Mouse (Mus musculus) testis, adult 2 months (tissue): ENCODE data around the gene Scgb1c1. TPM values are rescaled to one million over a fixed set of nuclear protein-coding genes. Genes with fewer than 3 reads are reported as not detected.

Experiments used
- H3K27ac ChIP-seq: fragments of 200-500 bp; 2 replicates; pipeline ENCODE4 v1.5.1; 2012; ENCODE audit warnings: low read depth, low read length; ENCODE audit not compliant: control insufficient read depth, insufficient read depth
- H3K27me3 ChIP-seq: fragments of 200-500 bp; 2 replicates; pipeline ENCODE4 v1.6.1; 2012; ENCODE audit warnings: mild to moderate bottlenecking, low read length, moderate library complexity; ENCODE audit not compliant: control insufficient read depth, insufficient read depth
- H3K36me3 ChIP-seq: fragments of 200-500 bp; 2 replicates; pipeline ENCODE4 v1.6.1; 2012; ENCODE audit warnings: mild to moderate bottlenecking, low read length; ENCODE audit not compliant: control insufficient read depth, insufficient read depth
- H3K4me1 ChIP-seq: fragments of 200-500 bp; 2 replicates; pipeline ENCODE4 v1.6.1; 2012; ENCODE audit warnings: low read length; ENCODE audit not compliant: control insufficient read depth, insufficient read depth
- H3K4me3 ChIP-seq: fragments of 200-500 bp; 2 replicates; pipeline ENCODE4 v1.5.1; 2012; ENCODE audit warnings: low read depth, mild to moderate bottlenecking, low read length, moderate library complexity, mixed read lengths; ENCODE audit not compliant: control insufficient read depth
- CTCF ChIP-seq: fragments of 200-500 bp; IDR thresholded peaks from 2 replicates; pipeline ENCODE4 v1.5.1; 2012; ENCODE audit warnings: low read depth, mild to moderate bottlenecking, inconsistent platforms, low read length, moderate library complexity; ENCODE audit not compliant: control insufficient read depth, insufficient read depth, insufficient replicate concordance
- POLR2A ChIP-seq: fragments of 200-500 bp; IDR thresholded peaks from 2 replicates; pipeline ENCODE4 v1.6.1; 2012; ENCODE audit warnings: low read depth, mild to moderate bottlenecking, inconsistent platforms, low read length, moderate library complexity; ENCODE audit not compliant: control insufficient read depth
- polyA plus RNA-seq: library from polyadenylated mRNA; depleted of rRNA; stranded (reverse); fragments of >200 nt; gene quantifications from 2 replicates; pipeline ENCODE4 v1.2.3, GENCODE M21; 2012; rRNA removed

Scgb1c1 gene
- not detected in 2 replicates for polyA plus RNA-seq

DNA sequence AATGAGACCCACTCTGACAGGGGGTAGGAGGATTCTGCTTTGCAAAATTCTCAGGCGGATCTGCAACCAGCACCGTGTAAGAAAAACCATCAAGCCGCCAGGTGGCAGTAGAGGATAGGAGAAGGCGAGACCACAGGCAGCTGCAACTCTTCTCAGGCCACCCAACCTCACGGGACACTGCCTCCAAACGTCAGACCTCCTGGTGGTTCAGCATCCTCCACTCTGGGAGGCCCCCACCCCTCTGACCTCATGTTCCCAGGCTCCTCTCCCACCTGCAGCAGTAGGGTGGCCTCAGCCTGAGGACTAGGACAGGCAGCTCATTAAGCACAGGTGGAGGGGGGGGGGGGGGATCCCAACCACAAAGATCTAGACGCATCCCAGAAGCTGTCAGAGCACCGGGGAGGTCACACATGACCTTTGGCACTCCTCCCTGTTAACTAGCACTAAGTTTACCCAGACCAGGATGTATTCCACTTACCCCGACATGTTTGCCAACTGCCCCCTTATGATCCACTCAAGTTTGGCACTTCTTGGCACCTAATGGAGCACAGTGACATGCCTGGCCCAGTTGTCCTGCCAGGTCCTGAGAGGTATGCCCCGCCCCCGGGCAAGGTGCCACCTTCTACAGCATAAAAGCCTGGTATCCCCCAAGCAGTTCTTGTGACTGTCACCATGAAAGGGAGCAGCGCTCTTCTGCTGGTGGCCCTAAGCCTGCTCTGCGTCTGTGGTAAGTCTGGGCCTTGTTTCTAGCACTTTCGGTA is at the start of gene Scgb1c1:
Gene Scgb1c1, plus strand, starts transcription at position 643 of the 761 bp plus-strand sequence.
- H3K4me3 ChIP-seq, result peak within 1 kb of the TSS; percentile 74
- H3K27me3 ChIP-seq, result no peaks in the 10 kb centered on the region
- H3K27ac ChIP-seq, result no peak within 1 kb of the TSS
- TF ChIP-seq POLR2A (no peak), CTCF (peak; percentile 68; the same call in 1 of the 2 replicates)
- peaks cover 3% of the 10 kb centered on the region; the same call in 1 of the 2 replicates for H3K4me1 ChIP-seq
- no peaks in the 10 kb centered on the region for H3K36me3 ChIP-seq

- TF ChIP-seq POLR2A (no peak), CTCF (no peak)
- Histone ChIP-seq H3K4me3 (no peak overlapping the region), H3K27ac (no peak overlapping the region), H3K4me1 (peaks cover 3% of the 10 kb centered on the region; the same call in 1 of the 2 replicates), H3K27me3 (no peaks in the 10 kb centered on the region), H3K36me3 (no peaks in the 10 kb centered on the region)
Measured at GRCm38 (mm10) chr7:140797619-140798018, 47.7 kb upstream of the Scgb1c1 start.

- TF ChIP-seq CTCF, result no peak
- no peak for TF ChIP-seq POLR2A
Measured at GRCm38 (mm10) chr7:140798212-140798611, 47.1 kb upstream of the Scgb1c1 start.

DNA sequence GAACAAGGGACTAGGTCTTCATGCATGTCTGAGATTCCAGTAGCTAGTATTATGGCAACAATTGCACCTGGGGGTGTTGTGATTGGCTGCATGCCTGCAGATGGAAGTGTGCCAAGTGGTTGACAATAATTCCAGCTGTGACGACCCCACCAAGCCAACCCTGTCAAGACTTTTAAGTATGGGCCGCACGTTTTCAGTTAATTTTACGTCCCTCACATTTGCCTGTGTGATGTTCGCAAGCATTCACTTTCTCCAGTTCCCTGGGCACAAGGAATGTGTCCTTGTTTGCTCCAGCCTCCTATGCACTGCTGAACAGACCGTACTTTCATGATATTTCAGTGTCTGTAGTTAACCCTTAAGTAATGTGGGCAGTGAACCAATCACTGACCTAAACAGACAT is 42.7 kb upstream of the Scgb1c1 start:
- Histone ChIP-seq H3K4me1 (peaks cover 3% of the 10 kb centered on the region; the same call in 1 of the 2 replicates), H3K27ac (no peak overlapping the region), H3K36me3 (no peaks in the 10 kb centered on the region), H3K4me3 (no peak overlapping the region), H3K27me3 (no peaks in the 10 kb centered on the region)
- TF ChIP-seq POLR2A (no peak), CTCF (no peak)

More at GRCm38 (mm10) chr7:140798212-140798611, 47.1 kb upstream of the Scgb1c1 start:
- no peaks in the 10 kb centered on the region for H3K36me3 ChIP-seq
- H3K4me3 ChIP-seq, result no peak overlapping the region
- peaks cover 3% of the 10 kb centered on the region; the same call in 1 of the 2 replicates for H3K4me1 ChIP-seq
- H3K27me3 ChIP-seq, result no peaks in the 10 kb centered on the region
- no peak overlapping the region for H3K27ac ChIP-seq

GRCm38 (mm10) chr7:140805704-140806103 is 39.6 kb upstream of the Scgb1c1 start:
- H3K4me3 ChIP-seq, result no peak overlapping the region
- H3K27ac ChIP-seq, result no peak overlapping the region
- TF ChIP-seq POLR2A, result no peak
- TF ChIP-seq CTCF, result peak; percentile 56; the same call in 1 of the 2 replicates
- H3K4me1 ChIP-seq, result no peaks in the 10 kb centered on the region
- H3K27me3 ChIP-seq, result no peaks in the 10 kb centered on the region
- H3K36me3 ChIP-seq, result no peaks in the 10 kb centered on the region

DNA sequence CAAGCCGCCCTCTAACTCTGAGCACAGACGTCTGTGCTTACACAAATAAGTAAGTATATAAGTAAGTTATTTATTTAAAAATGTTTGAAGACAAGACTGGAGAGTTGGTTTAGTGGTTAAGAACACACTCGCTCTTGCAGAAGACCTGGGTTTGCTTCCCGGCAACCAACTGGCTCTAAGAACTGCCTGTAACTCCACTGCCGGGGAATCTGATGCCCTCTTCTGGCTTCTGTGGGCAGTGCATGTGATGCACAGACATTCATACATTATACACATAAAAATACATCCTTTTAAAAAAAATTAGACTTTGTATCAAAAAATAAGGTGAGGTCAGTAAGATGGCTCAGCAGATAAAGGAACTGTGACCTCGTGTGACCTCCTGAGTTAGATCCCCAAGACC is 34.9 kb upstream of the Scgb1c1 start:
- Histone ChIP-seq H3K4me3 (no peak overlapping the region), H3K4me1 (no peaks in the 10 kb centered on the region), H3K27ac (no peak overlapping the region)

GRCm38 (mm10) chr7:140811714-140812113 is 33.6 kb upstream of the Scgb1c1 start:
- no peaks in the 10 kb centered on the region for H3K36me3 ChIP-seq
- no peaks in the 10 kb centered on the region for H3K27me3 ChIP-seq
- no peaks in the 10 kb centered on the region for H3K4me1 ChIP-seq
- H3K27ac ChIP-seq, result no peak overlapping the region
- H3K4me3 ChIP-seq, result no peak overlapping the region
- TF ChIP-seq CTCF, result no peak

More for the DNA sequence above, 34.9 kb upstream of the Scgb1c1 start:
- Histone ChIP-seq H3K27me3 (no peaks in the 10 kb centered on the region), H3K36me3 (no peaks in the 10 kb centered on the region)
- TF ChIP-seq CTCF, result 0 out of 2 replicates have a peak, but pooled peaks have one; percentile 4
- no peak for TF ChIP-seq POLR2A

DNA sequence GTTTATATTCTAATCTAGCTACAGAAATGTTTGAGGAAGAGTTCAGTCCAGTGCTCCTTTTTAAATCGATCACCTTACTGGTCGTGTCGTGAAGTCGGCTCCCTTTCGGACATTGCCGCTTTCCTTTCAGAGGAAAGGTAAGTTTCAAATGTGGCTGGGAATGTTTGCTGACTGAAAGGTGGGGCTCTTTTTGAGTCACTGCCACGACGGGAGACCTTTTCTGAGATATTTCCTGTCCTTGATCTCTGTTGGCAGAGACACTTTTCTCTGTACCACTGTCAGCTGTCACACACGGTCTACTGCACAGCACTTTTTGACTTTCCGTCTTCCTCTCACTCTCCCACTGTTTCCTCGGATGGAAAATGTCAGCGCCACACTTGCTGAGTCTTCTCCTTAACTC is 32.5 kb upstream of the Scgb1c1 start:
- no peaks in the 10 kb centered on the region for H3K4me1 ChIP-seq
- H3K27ac ChIP-seq, result no peak overlapping the region
- no peaks in the 10 kb centered on the region for H3K36me3 ChIP-seq
- no peaks in the 10 kb centered on the region for H3K27me3 ChIP-seq
- no peak for TF ChIP-seq POLR2A
- TF ChIP-seq CTCF, result no peak
- H3K4me3 ChIP-seq, result no peak overlapping the region
